Comparison of ENCODE assay signal across 8 mouse cellular contexts in genomic region chr19:15998157-15998556, GRCm38 (mm10). TPM values are rescaled to one million over a fixed set of nuclear protein-coding genes. Genes with fewer than 3 reads are reported as not detected.
DNase-seq lines count a peak whose midpoint lies in the region; ATAC-seq and TF ChIP-seq lines count a peak whose summit lies in the region.

No protein-coding gene starts in this region.

- DNase-seq in ES-E14 (ENCODE audit: low read depth, low spot score), result peak; percentile 56
- DNase-seq in adrenal gland, adult 2 months, result peak; percentile 56
- DNase-seq in embryo, embryonic 10.5 days (ENCODE audit: low spot score), result peak; percentile 85
- peak; percentile 44 to 63 for DNase-seq in layer of hippocampus, adult 8-10 months (ENCODE audit: low spot score in 2 of 2)
- DNase-seq in lung, postnatal 14 days, result peak; percentile 75
- DNase-seq in retina, embryonic 14.5 days (ENCODE audit: low spot score), result peak; percentile 86
- DNase-seq in urinary bladder, postnatal 4 days (ENCODE audit: low spot score in 2 of 2), result peak; percentile 32 to 65

- no peaks in the 10 kb centered on the region for H3K4me1 ChIP-seq in ES-E14 (ENCODE audit: control insufficient read depth in 2 of 2, insufficient read depth in 2 of 2, low read length in 2 of 2, poor library complexity in 1 of 2)

- H3K9me3 ChIP-seq in ES-E14 (ENCODE audit: control insufficient read depth, insufficient read depth, low read depth, low read length), result no peaks in the 10 kb centered on the region

- H3K36me3 ChIP-seq in ES-E14 (ENCODE audit: control insufficient read depth, insufficient read depth, low read length, poor library complexity, severe bottlenecking), result no peaks in the 10 kb centered on the region

- peak; percentile 83 for ATAC-seq in granulocyte monocyte progenitor cell, adult 5-6 weeks (replicated peaks; ENCODE audit: poor library complexity, severe bottlenecking)

- H3K9ac ChIP-seq in ES-E14 (ENCODE audit: insufficient read depth, low read depth, low read length, poor library complexity, severe bottlenecking), result no peak overlapping the region

- H3K4me3 ChIP-seq in ES-E14 (ENCODE audit: insufficient read depth in 1 of 2, low read depth in 1 of 2, low read length in 2 of 2, poor library complexity in 1 of 2, severe bottlenecking in 1 of 2), result no peak overlapping the region

- no peak overlapping the region for H3K27ac ChIP-seq in ES-E14 (ENCODE audit: insufficient read depth, low read depth, low read length, poor library complexity, severe bottlenecking)

- in situ Hi-C loops in ES-E14 (cut with MboI; ENCODE audit: low sequenced_read_pairs in 2 of 2, unreplicated experiment in 2 of 2), result no loop called here

TF ChIP-seq in ES-E14, 5 proteins besides CTCF, POLR2A, EP300 and RAD21:
- no peak for TF ChIP-seq CHD2 (IDR thresholded peaks at IDR 0.05; ENCODE audit: low read depth, low read length)
- TF ChIP-seq ZNF384 (IDR thresholded peaks at IDR 0.05; ENCODE audit: low read depth, low read length), result no peak
- no peak for TF ChIP-seq MAFK (IDR thresholded peaks at IDR 0.05; ENCODE audit: insufficient read depth, low read depth, low read length)
- no peak for TF ChIP-seq HCFC1 (IDR thresholded peaks at IDR 0.05; ENCODE audit: borderline replicate concordance, insufficient read depth, low read length)
- no peak for TF ChIP-seq ZC3H11A (IDR thresholded peaks at IDR 0.05; ENCODE audit: borderline replicate concordance, low read depth, low read length)

RNA-seq across cellular contexts. Expression of gene Cep78, which starts 13.4 kb away (rescaled TPM):
- total RNA-seq in ES-E14 (2012; rRNA removed), result 19.5 and 20.5 TPM in 2 replicates
- total RNA-seq in adrenal gland, adult 2 months (2021), result 1 to 10 TPM; 6.9 to 8.8 TPM
- polyA plus RNA-seq in adrenal gland, adult 2 months (2012; rRNA removed), result 4.7 and 5.7 TPM in 2 replicates
- 14.8 and 23.3 TPM in 2 replicates for total RNA-seq in granulocyte monocyte progenitor cell, adult 5-6 weeks (2014; fragmentation: Nextera tagmentation)
- 23.0 and 27.9 TPM in 2 replicates for total RNA-seq in granulocyte monocyte progenitor cell, adult 5-6 weeks (2017)
- 10 to 100 TPM in 3 of 4 experiments, 1 to 10 TPM in 1; 9.9 to 11.8 (median 11.5) TPM for total RNA-seq in layer of hippocampus, adult 8-10 months (2022)

RNA-seq across cellular contexts. Expression of gene Psat1, which starts 51.0 kb away (rescaled TPM):
- 183 and 203 TPM in 2 replicates for total RNA-seq in ES-E14 (2012; rRNA removed)
- total RNA-seq in adrenal gland, adult 2 months (2021), result 100 to 1,000 TPM in 1 of 2 experiments, 10 to 100 TPM in 1; 33.2 to 130 TPM
- 7.1 and 7.6 TPM in 2 replicates for polyA plus RNA-seq in adrenal gland, adult 2 months (2012; rRNA removed)
- 91.8 and 95.8 TPM in 2 replicates for total RNA-seq in granulocyte monocyte progenitor cell, adult 5-6 weeks (2014; fragmentation: Nextera tagmentation)
- 104 and 128 TPM in 2 replicates for total RNA-seq in granulocyte monocyte progenitor cell, adult 5-6 weeks (2017)
- total RNA-seq in layer of hippocampus, adult 8-10 months (2022), result 100 to 1,000 TPM; 116 to 123 (median 118) TPM
